Mouse (Mus musculus): ENCODE measurements around the gene Alk. TPM values are rescaled to one million over a fixed set of nuclear protein-coding genes. Genes with fewer than 3 reads are reported as not detected.

Gene Alk
- total RNA-seq, 4 experiments from 2014 or later: 8.1 to 10.3 (median 9.2) TPM

GRCm38 (mm10) chr17:71881369-71881768, 723.1 kb downstream of the Alk start:
- DNase-seq (ENCODE audit: low spot score in 2 of 2): no peak

- no peak for DNase-seq (ENCODE audit: low spot score in 2 of 2)
Observed at GRCm38 (mm10) chr17:71875492-71875891, 728.9 kb downstream of the Alk start.

GRCm38 (mm10) chr17:71874795-71875194, 729.6 kb downstream of the Alk start:
- no peak for DNase-seq (ENCODE audit: low spot score in 2 of 2)

- peak in 1 of 2 experiments; percentile 32 for DNase-seq (ENCODE audit: low spot score in 2 of 2)
Observed at GRCm38 (mm10) chr17:71874077-71874476, 730.4 kb downstream of the Alk start.

GRCm38 (mm10) chr17:71872976-71873375, 731.5 kb downstream of the Alk start:
- DNase-seq (ENCODE audit: low spot score in 2 of 2): no peak

- no peak for DNase-seq (ENCODE audit: low spot score in 2 of 2)
Observed at GRCm38 (mm10) chr17:71871981-71872380, 732.4 kb downstream of the Alk start.

GRCm38 (mm10) chr17:71870641-71871040, 733.8 kb downstream of the Alk start:
- DNase-seq (ENCODE audit: low spot score in 2 of 2): no peak

- no peak for DNase-seq (ENCODE audit: low spot score in 2 of 2)
Observed at GRCm38 (mm10) chr17:71870232-71870621, 734.2 kb downstream of the Alk start.

GRCm38 (mm10) chr17:71869372-71870231, 734.8 kb downstream of the Alk start:
- DNase-seq (ENCODE audit: low spot score in 2 of 2): peak in 1 of 2 experiments; percentile 26

GRCm38 (mm10) chr17:71868828-71869227, 735.6 kb downstream of the Alk start:
- peak in 1 of 2 experiments; percentile 26 for DNase-seq (ENCODE audit: low spot score in 2 of 2)

- no peak for DNase-seq (ENCODE audit: low spot score in 2 of 2)
Observed at GRCm38 (mm10) chr17:71867892-71868291, 736.5 kb downstream of the Alk start.

- DNase-seq (ENCODE audit: low spot score in 2 of 2): no peak
Observed at GRCm38 (mm10) chr17:71865437-71865836, 739.0 kb downstream of the Alk start.

GRCm38 (mm10) chr17:71864039-71864438, 740.4 kb downstream of the Alk start:
- no peak for DNase-seq (ENCODE audit: low spot score in 2 of 2)

GRCm38 (mm10) chr17:71862895-71863294, 741.5 kb downstream of the Alk start:
- DNase-seq (ENCODE audit: low spot score in 2 of 2): no peak

GRCm38 (mm10) chr17:71862184-71862583, 742.2 kb downstream of the Alk start:
- DNase-seq (ENCODE audit: low spot score in 2 of 2): no peak

- no peak for DNase-seq (ENCODE audit: low spot score in 2 of 2)
Observed at GRCm38 (mm10) chr17:71831960-71832359, 772.5 kb downstream of the Alk start.

- no peak for DNase-seq (ENCODE audit: low spot score in 2 of 2)
Observed at GRCm38 (mm10) chr17:71828647-71829414, 775.6 kb downstream of the Alk start.

GRCm38 (mm10) chr17:71827627-71828026, 776.8 kb downstream of the Alk start:
- DNase-seq (ENCODE audit: low spot score in 2 of 2): no peak

GRCm38 (mm10) chr17:71826603-71827002, 777.8 kb downstream of the Alk start:
- DNase-seq (ENCODE audit: low spot score in 2 of 2): no peak

GRCm38 (mm10) chr17:71823622-71824306, 780.7 kb downstream of the Alk start:
- no peak for DNase-seq (ENCODE audit: low spot score in 2 of 2)

Measured in left cerebral cortex, adult 8-10 months (tissue).